Mouse (Mus musculus): ENCODE results near the gene Tyw1. TPM values are rescaled to one million over a fixed set of nuclear protein-coding genes. Genes with fewer than 3 reads are reported as not detected.

Gene Tyw1
- total RNA-seq, 1 experiment from 2014 or later = 16.7 TPM

DNA sequence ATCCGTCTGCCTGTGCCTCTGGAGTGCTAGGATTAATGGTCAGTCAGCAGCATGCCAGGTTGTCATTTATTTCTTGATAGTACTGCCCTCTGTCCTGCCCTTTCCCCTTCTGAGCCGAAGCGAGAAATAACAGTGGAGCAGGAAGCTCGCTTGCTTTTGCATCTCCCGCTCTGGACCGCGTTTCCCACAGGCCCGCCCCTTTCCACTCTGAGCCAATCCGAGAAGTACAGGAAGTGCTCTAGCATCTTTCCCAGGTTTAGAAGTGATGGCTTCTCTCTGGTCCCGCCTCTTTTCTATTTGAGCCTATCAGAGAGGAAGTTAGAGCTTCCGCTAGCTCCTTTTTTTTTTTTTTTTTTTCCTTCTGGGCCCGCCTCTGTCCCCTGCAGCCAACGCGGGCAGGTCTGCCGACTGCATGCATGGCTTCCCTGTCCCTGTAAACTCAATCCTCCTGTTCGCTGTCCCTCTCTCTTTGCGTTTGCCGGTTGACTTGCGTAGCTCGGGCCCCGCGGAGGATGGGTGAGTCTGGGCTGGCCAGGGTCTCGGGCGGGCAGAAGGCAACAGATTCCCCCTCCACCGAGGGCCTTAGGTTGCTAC, 1.4 kb downstream of the Tyw1 start:
- ATAC-seq (replicated peaks; ENCODE audit: insufficient number of reproducible peaks, low FRiP score, low TSS enrichment, poor library complexity, severe bottlenecking) = peak; percentile 88

DNA sequence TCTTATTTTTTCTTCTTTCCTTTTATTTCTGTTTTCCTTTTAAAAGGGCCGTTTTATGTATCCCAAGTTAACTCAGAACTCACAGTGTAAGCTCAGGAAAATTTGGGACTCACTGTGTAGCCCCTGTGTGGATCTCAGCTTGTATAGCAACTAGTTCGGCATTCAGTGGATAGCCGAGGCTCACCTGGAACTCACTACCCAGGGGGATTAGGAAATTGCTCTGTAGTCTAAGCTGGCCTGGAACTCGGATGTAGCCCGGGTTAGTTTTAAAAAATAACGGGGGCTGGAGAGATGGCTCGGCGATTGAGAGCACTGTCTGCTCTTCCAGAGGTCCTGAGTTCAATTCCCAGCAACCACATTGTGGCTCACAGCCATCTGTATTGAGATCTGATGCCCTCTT, 1.9 kb downstream of the Tyw1 start:
- ATAC-seq (replicated peaks; ENCODE audit: insufficient number of reproducible peaks, low FRiP score, low TSS enrichment, poor library complexity, severe bottlenecking) = no peak

- ATAC-seq (replicated peaks; ENCODE audit: insufficient number of reproducible peaks, low FRiP score, low TSS enrichment, poor library complexity, severe bottlenecking) = no peak
Observed at GRCm38 (mm10) chr5:130263454-130263853, 8.0 kb downstream of the Tyw1 start.

DNA sequence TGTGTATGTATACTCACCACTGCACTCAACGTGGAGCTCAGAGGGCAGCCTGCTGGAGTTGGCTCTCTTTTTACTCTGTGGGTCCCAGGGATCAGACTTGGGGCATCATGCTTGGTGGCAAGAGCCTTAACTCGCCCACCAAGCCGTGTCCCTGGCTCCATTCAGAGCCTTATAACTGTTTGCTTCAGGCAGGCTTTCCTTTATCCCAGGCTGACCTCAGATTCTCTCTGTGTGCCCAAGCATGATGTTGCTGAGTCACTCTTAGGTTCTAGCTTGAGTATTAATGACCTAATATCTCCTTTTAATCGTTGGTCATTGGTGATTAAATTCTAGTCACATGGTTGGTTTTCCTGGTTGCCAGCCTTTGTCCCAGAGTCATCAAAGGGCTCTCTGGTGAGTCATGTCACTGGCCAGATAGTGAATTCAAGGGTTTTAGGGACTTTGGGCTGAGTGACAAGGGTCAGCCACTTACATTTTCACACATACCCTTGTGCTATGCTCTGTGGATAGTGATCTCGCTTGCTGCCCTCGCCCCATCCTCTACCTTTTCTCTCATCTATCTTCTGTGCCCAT, 9.1 kb downstream of the Tyw1 start:
- no peak for ATAC-seq (replicated peaks; ENCODE audit: insufficient number of reproducible peaks, low FRiP score, low TSS enrichment, poor library complexity, severe bottlenecking)

DNA sequence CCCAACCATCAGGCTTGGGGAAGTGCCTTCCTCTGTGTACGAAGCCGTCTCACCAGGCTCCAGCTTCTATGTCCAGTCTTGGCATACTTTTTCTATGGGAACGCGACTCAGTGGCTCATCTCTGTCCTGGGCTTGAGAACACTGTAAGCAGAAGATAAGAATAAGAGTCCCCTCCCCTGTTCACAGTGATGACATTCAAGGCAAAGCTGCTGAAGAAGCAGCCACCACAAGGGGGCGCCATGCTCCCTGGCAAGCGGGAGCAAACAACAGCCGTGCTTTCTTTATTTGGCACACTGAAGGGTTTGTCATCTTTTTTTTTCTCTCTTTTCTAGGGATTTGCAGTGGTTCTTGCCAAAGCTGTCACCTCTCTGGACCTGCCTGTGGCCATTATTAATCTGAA, 11.2 kb downstream of the Tyw1 start:
- no peak for ATAC-seq (replicated peaks; ENCODE audit: insufficient number of reproducible peaks, low FRiP score, low TSS enrichment, poor library complexity, severe bottlenecking)

DNA sequence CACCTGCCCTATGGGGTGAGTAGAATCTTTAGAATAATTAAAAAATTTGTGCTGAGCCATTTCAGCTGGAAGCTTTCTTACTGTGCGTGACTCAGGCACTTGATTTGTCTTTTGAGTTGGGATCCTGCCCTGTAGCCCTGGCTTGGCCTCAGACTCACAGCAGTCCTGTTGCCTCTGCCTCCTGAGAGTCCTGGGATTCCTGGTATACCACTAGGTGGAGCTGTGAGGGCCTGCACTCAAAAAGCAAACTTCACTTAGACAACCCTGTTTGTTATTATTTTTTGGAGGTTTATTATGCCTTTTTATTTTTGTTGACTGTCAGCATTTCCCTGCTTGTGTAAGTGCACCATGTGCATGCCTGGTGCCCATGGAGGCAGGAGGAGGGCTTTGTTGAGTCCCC, 11.9 kb downstream of the Tyw1 start:
- ATAC-seq (replicated peaks; ENCODE audit: insufficient number of reproducible peaks, low FRiP score, low TSS enrichment, poor library complexity, severe bottlenecking) = no peak

DNA sequence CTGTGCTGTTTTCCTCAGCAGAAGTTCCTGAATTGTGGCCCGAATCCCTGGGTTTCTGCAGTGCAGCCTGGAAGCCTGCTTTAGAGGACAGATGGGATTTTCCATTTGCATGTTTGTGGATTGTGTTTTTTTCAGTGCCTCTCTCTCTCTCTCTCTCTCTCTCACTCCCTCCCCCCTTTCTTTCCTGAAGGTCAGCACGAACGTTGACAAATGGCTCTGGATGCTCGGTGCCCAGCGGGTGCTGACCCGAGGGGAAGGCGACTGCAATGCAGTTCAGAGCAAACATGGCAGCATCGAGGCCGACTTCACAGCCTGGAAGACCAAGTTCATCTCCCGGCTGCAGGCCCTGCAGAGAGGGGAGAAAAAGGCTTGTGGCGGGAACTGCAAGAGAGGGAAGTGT, 13.6 kb downstream of the Tyw1 start:
- ATAC-seq (replicated peaks; ENCODE audit: insufficient number of reproducible peaks, low FRiP score, low TSS enrichment, poor library complexity, severe bottlenecking) = no peak

GRCm38 (mm10) chr5:130272344-130272743, 16.9 kb downstream of the Tyw1 start:
- no peak for ATAC-seq (replicated peaks; ENCODE audit: insufficient number of reproducible peaks, low FRiP score, low TSS enrichment, poor library complexity, severe bottlenecking)

DNA sequence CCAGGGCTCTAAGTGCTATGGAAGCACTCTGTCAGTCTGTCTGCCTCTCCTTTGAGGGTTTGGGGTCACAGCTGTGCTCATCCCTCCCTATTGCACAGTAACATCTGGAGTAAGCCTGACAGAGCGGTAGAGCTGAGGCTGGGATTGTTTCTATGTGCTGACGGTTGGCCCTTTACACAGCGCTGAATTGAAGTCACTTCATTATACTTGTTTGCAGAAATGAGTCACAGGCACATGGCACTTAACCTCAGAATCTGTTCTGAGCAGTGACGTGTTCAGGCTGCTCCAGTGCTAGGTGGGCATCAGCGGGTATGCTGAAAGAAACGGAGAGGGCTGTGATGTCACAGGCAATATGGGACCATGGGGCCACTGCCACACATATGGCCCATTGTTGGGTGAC, 17.6 kb downstream of the Tyw1 start:
- no peak for ATAC-seq (replicated peaks; ENCODE audit: insufficient number of reproducible peaks, low FRiP score, low TSS enrichment, poor library complexity, severe bottlenecking)

GRCm38 (mm10) chr5:130275509-130275908, 20.1 kb downstream of the Tyw1 start:
- no peak for ATAC-seq (replicated peaks; ENCODE audit: insufficient number of reproducible peaks, low FRiP score, low TSS enrichment, poor library complexity, severe bottlenecking)

DNA sequence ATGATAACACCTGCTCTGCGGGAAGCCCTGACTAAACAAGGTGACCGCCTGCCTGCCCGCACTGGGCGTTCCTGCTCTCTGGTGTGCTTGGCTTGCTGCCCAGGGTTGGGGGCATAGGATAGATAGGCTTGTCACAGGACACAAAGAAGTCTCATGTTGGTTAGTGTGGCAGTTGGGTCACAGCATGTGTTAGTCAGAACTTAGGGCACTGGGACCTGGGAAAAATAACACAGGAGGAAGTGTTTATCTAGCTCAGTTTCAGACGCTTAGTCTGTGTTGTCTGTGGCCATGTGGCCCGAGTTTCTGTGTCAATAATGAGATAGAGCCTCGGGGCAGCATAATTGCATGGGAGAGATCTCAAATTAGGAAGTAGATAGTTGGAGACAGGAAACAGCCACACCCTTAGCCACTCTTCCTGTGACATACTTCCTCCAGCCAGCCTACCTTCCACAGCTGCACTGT, 22.6 kb downstream of the Tyw1 start:
- peak; percentile 68 for ATAC-seq (replicated peaks; ENCODE audit: insufficient number of reproducible peaks, low FRiP score, low TSS enrichment, poor library complexity, severe bottlenecking)

DNA sequence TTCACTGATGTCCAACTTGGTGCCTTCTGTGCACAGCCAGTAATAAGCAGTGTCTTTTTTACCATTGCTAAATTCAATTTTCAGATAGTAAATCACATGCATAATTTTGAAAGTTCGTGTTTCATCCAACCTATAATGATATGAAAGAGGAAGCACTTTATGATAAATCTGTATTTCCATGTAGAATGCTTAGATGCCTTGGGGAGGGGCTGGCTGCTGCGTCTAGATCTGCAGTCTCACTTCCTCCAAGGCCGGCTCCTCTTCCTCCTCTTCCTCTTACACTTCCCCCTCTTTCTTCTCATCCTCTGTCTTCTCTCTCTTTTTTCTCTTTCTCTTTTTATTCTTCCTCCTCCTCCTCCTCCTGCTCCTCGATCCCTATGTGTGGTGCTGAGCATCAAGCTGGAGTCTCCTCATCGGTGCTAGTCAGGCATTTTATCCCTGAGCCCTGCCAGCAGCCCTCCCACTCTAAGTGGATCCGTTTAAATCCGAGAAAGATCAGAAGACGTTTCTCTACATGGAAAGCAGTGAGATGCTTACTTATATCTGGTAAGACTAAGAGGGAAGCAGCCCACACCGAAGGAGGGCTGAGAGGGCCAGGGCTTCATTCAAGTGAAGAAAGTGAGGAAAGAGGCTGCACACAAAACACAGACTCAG, 27.8 kb downstream of the Tyw1 start:
- ATAC-seq (replicated peaks; ENCODE audit: insufficient number of reproducible peaks, low FRiP score, low TSS enrichment, poor library complexity, severe bottlenecking) = peak; percentile 61

GRCm38 (mm10) chr5:130288106-130288505, 32.7 kb downstream of the Tyw1 start:
- no peak for ATAC-seq (replicated peaks; ENCODE audit: insufficient number of reproducible peaks, low FRiP score, low TSS enrichment, poor library complexity, severe bottlenecking)

DNA sequence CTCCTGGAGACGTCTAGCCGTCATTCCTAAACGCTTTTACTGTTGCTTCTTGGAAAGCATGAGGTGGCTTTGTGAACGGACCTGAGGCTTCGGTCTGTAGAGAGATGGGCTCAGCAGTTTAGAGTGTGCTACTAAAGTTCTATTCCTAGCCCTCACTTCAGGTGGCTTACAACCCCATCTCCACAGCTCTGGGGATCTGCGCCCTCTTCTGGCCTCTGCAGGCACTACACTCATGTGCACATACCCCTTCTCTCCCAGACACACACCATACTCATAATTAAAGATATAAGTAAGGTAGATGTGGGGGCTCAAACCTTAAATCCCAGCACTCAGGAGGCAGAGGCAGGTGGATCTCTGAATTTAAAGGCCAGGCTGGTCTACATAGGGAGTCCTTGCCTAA, 34.8 kb downstream of the Tyw1 start:
- ATAC-seq (replicated peaks; ENCODE audit: insufficient number of reproducible peaks, low FRiP score, low TSS enrichment, poor library complexity, severe bottlenecking) = no peak

- no peak for ATAC-seq (replicated peaks; ENCODE audit: insufficient number of reproducible peaks, low FRiP score, low TSS enrichment, poor library complexity, severe bottlenecking)
Observed at GRCm38 (mm10) chr5:130290775-130291174, 35.4 kb downstream of the Tyw1 start.

DNA sequence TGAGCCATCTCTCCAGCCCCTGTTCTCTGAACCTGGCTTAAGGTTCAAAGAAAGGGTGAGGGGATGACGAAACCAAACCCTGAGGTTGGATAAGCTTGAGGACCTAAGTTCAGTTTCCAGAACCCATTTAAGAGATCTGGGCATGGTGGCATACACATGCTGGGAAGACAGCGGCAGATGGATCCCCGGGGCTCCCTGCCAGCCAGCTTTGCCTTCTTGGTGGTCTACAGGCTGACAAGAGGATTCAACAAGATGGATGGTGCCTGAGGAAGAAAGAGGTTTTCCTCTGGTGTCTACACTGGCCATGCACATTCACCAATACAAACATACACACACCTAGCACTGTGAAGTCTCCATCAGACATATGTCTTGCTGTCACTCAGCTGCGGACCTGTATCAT, 37.6 kb downstream of the Tyw1 start:
- ATAC-seq (replicated peaks; ENCODE audit: insufficient number of reproducible peaks, low FRiP score, low TSS enrichment, poor library complexity, severe bottlenecking) = no peak

- no peak for ATAC-seq (replicated peaks; ENCODE audit: insufficient number of reproducible peaks, low FRiP score, low TSS enrichment, poor library complexity, severe bottlenecking)
Observed at GRCm38 (mm10) chr5:130293941-130294340, 38.5 kb downstream of the Tyw1 start.

GRCm38 (mm10) chr5:130294598-130294997, 39.2 kb downstream of the Tyw1 start:
- no peak for ATAC-seq (replicated peaks; ENCODE audit: insufficient number of reproducible peaks, low FRiP score, low TSS enrichment, poor library complexity, severe bottlenecking)

GRCm38 (mm10) chr5:130296071-130296470, 40.7 kb downstream of the Tyw1 start:
- no peak for ATAC-seq (replicated peaks; ENCODE audit: insufficient number of reproducible peaks, low FRiP score, low TSS enrichment, poor library complexity, severe bottlenecking)

GRCm38 (mm10) chr5:130298831-130299460, 43.5 kb downstream of the Tyw1 start:
- ATAC-seq (replicated peaks; ENCODE audit: insufficient number of reproducible peaks, low FRiP score, low TSS enrichment, poor library complexity, severe bottlenecking) = no peak
